Mouse (Mus musculus): ENCODE data around the gene Pgm5.
"Not testable (repeated sequence)": the region's sequence is repeated elsewhere in the genome, so short reads cannot be mapped to it uniquely, and the experiment has no call there.

The Pgm5 gene

GRCm38 (mm10) chr19:24861612-24862451, at the start of gene Pgm5:
Gene Pgm5 (minus strand): TSS chr19:24861855.
- DNase-seq (ENCODE audit: low spot score in 2 of 2), result no peak

- no peak for DNase-seq (ENCODE audit: low spot score in 2 of 2)
Observed at GRCm38 (mm10) chr19:24908385-24909155, 46.9 kb upstream of the Pgm5 start.

- DNase-seq (ENCODE audit: low spot score in 2 of 2), result peak in 1 of 2 experiments; percentile 24
Observed at GRCm38 (mm10) chr19:24907655-24908054, 46.0 kb upstream of the Pgm5 start.

GRCm38 (mm10) chr19:24902821-24903220, 41.2 kb upstream of the Pgm5 start:
- peak in 1 of 2 experiments; percentile 17 for DNase-seq (ENCODE audit: low spot score in 2 of 2)

GRCm38 (mm10) chr19:24902256-24902655, 40.6 kb upstream of the Pgm5 start:
- DNase-seq (ENCODE audit: low spot score in 2 of 2), result peak in 1 of 2 experiments; percentile 57

GRCm38 (mm10) chr19:24901666-24902065, 40.0 kb upstream of the Pgm5 start:
- DNase-seq (ENCODE audit: low spot score in 2 of 2), result peak in 1 of 2 experiments; percentile 18

- no peak for DNase-seq (ENCODE audit: low spot score in 2 of 2)
Observed at GRCm38 (mm10) chr19:24900581-24901220, 39.0 kb upstream of the Pgm5 start, which contains the start of gene Foxd4. Gene Foxd4 (minus strand): TSS chr19:24901197.

- peak; percentile 33 to 74 for DNase-seq (ENCODE audit: low spot score in 2 of 2)
Observed at GRCm38 (mm10) chr19:24899578-24900544, 38.2 kb upstream of the Pgm5 start.

- DNase-seq (ENCODE audit: low spot score in 2 of 2), result no peak
Observed at GRCm38 (mm10) chr19:24898737-24899577, 37.3 kb upstream of the Pgm5 start.

GRCm38 (mm10) chr19:24897896-24898736, 36.5 kb upstream of the Pgm5 start:
- DNase-seq (ENCODE audit: low spot score in 2 of 2), result no peak

GRCm38 (mm10) chr19:24897006-24897895, 35.6 kb upstream of the Pgm5 start:
- DNase-seq (ENCODE audit: low spot score in 2 of 2), result peak in 1 of 2 experiments; percentile 61

GRCm38 (mm10) chr19:24896536-24896935, 34.9 kb upstream of the Pgm5 start:
- no peak for DNase-seq (ENCODE audit: low spot score in 2 of 2)

- DNase-seq (ENCODE audit: low spot score in 2 of 2), result no peak
Observed at GRCm38 (mm10) chr19:24886888-24887287, 25.2 kb upstream of the Pgm5 start.

- DNase-seq (ENCODE audit: low spot score in 2 of 2), result peak; percentile 33 to 68
Observed at GRCm38 (mm10) chr19:24885504-24885903, 23.8 kb upstream of the Pgm5 start.

GRCm38 (mm10) chr19:24881237-24881636, 19.6 kb upstream of the Pgm5 start:
- no peak for DNase-seq (ENCODE audit: low spot score in 2 of 2)

GRCm38 (mm10) chr19:24875129-24875870, 13.6 kb upstream of the Pgm5 start, which contains the start of gene Gm10053:
Gene Gm10053 (plus strand): TSS chr19:24875686.
- not testable (repeated sequence) for DNase-seq (ENCODE audit: low spot score in 2 of 2)

GRCm38 (mm10) chr19:24873873-24874272, 12.2 kb upstream of the Pgm5 start:
- no peak for DNase-seq (ENCODE audit: low spot score in 2 of 2)

Data from spleen, postnatal 4 days (tissue).